Mouse (Mus musculus): Measurements from ENCODE around the gene 2610301B20Rik. TPM values are rescaled to one million over a fixed set of nuclear protein-coding genes. Genes with fewer than 3 reads are reported as not detected.

2610301B20Rik gene
- total and polyA plus RNA-seq, 3 experiments = 13.3 to 15.7 TPM; not detected in 1

GRCm38 (mm10) chr4:10915271-10915670 is 41.0 kb downstream of the 2610301B20Rik start:
- Histone ChIP-seq H3K4me1 (ENCODE audit: control insufficient read depth in 1 of 2, insufficient read depth in 2 of 2, low read length in 2 of 2) (peaks cover 5 to 20% of the 10 kb centered on the region in 2 experiments), H3K36me3 (ENCODE audit: control insufficient read depth in 1 of 2, insufficient read depth in 2 of 2, low read length in 2 of 2) (peaks cover 0 to 13% of the 10 kb centered on the region in 2 experiments; a peak in 2 of 4 replicates), H3K27ac (ENCODE audit: control insufficient read depth, low read depth, low read length) (no peak overlapping the region), H3K9ac (ENCODE audit: control insufficient read depth, low read depth, low read length, poor library complexity, severe bottlenecking) (no peak overlapping the region), H3K27me3 (ENCODE audit: control insufficient read depth in 1 of 2, insufficient read depth in 2 of 2, low read length in 2 of 2) (no peaks in the 10 kb centered on the region), H3K4me3 (ENCODE audit: control insufficient read depth in 1 of 2, insufficient read depth in 1 of 2, low read depth in 2 of 2, low read length in 2 of 2) (no peak overlapping the region), H3K9me3 (replicated peaks; ENCODE audit: insufficient read depth, low read length) (no peaks in the 10 kb centered on the region), H3K79me2 (ENCODE audit: control insufficient read depth, insufficient read depth, low read length, poor library complexity) (no peaks in the 10 kb centered on the region)
- no peak for DNase-seq (ENCODE audit: low read depth, low spot score)
- TF ChIP-seq USF1 (IDR thresholded peaks at IDR 0.05; ENCODE audit: low read depth, low read length) = no peak

GRCm38 (mm10) chr4:10918402-10918801 is 44.1 kb downstream of the 2610301B20Rik start:
- no peak for DNase-seq (ENCODE audit: low read depth, low spot score)
- Histone ChIP-seq H3K4me1 (ENCODE audit: control insufficient read depth in 1 of 2, insufficient read depth in 2 of 2, low read length in 2 of 2) (peaks cover 5 to 21% of the 10 kb centered on the region in 2 experiments), H3K27me3 (ENCODE audit: control insufficient read depth in 1 of 2, insufficient read depth in 2 of 2, low read length in 2 of 2) (no peaks in the 10 kb centered on the region), H3K36me3 (ENCODE audit: control insufficient read depth in 1 of 2, insufficient read depth in 2 of 2, low read length in 2 of 2) (peaks cover 0 to 13% of the 10 kb centered on the region in 2 experiments; a peak in 2 of 4 replicates), H3K79me2 (ENCODE audit: control insufficient read depth, insufficient read depth, low read length, poor library complexity) (no peaks in the 10 kb centered on the region), H3K4me3 (ENCODE audit: control insufficient read depth in 1 of 2, insufficient read depth in 1 of 2, low read depth in 2 of 2, low read length in 2 of 2) (no peak overlapping the region), H3K9ac (ENCODE audit: control insufficient read depth, low read depth, low read length, poor library complexity, severe bottlenecking) (no peak overlapping the region), H3K9me3 (replicated peaks; ENCODE audit: insufficient read depth, low read length) (no peaks in the 10 kb centered on the region), H3K27ac (ENCODE audit: control insufficient read depth, low read depth, low read length) (no peak overlapping the region)
- no peak for TF ChIP-seq ZC3H11A (IDR thresholded peaks at IDR 0.05; ENCODE audit: low read depth, low read length)
- no peak for TF ChIP-seq E2F4 (IDR thresholded peaks at IDR 0.05; ENCODE audit: borderline replicate concordance, low read depth, low read length)
- no peak for TF ChIP-seq USF1 (IDR thresholded peaks at IDR 0.05; ENCODE audit: low read depth, low read length)
- TF ChIP-seq MAZ (IDR thresholded peaks at IDR 0.05; ENCODE audit: low read depth, low read length) = no peak
- TF ChIP-seq UBTF (IDR thresholded peaks at IDR 0.05; ENCODE audit: borderline replicate concordance, insufficient read depth, low read depth, low read length) = no peak
- no peak for TF ChIP-seq POLR2AphosphoS5 (IDR thresholded peaks at IDR 0.05; ENCODE audit: borderline replicate concordance, low read depth, low read length)
- no peak for TF ChIP-seq ZMIZ1 (IDR thresholded peaks at IDR 0.05; ENCODE audit: low read depth, low read length)
- no peak for TF ChIP-seq CHD1 (IDR thresholded peaks at IDR 0.05; ENCODE audit: low read depth, low read length)
- TF ChIP-seq POLR2AphosphoS2 (IDR thresholded peaks at IDR 0.05; ENCODE audit: low read length) = no peak
- TF ChIP-seq POLR2A (IDR thresholded peaks at IDR 0.05; ENCODE audit: control insufficient read depth in 1 of 2, insufficient read depth in 1 of 2, low read depth in 1 of 2, low read length in 2 of 2, poor library complexity in 1 of 2) = no peak
- TF ChIP-seq TCF12 (IDR thresholded peaks at IDR 0.05; ENCODE audit: low read depth, low read length) = no peak
- TF ChIP-seq NELFE (IDR thresholded peaks at IDR 0.05; ENCODE audit: low read depth, low read length) = no peak
- no peak for TF ChIP-seq MAX (IDR thresholded peaks at IDR 0.05; ENCODE audit: low read length)
- TF ChIP-seq RAD21 (IDR thresholded peaks at IDR 0.05; ENCODE audit: low read depth, low read length) = no peak
- no peak for TF ChIP-seq SMC3 (IDR thresholded peaks at IDR 0.05; ENCODE audit: low read depth, low read length)
- TF ChIP-seq JUND (IDR thresholded peaks at IDR 0.05; ENCODE audit: low read depth, low read length) = no peak
- no peak for TF ChIP-seq GABPA (IDR thresholded peaks at IDR 0.05; ENCODE audit: low read depth, low read length)
- no peak for TF ChIP-seq TAL1 (IDR thresholded peaks at IDR 0.05; ENCODE audit: low read length)
- TF ChIP-seq MXI1 (IDR thresholded peaks at IDR 0.05; ENCODE audit: low read depth, low read length) = no peak
